Mouse (Mus musculus) limb, embryonic 14.5 days (tissue): ENCODE data around the gene Zfp277. TPM values are rescaled to one million over a fixed set of nuclear protein-coding genes. Genes with fewer than 3 reads are reported as not detected.

Source experiments
- ATAC-seq: fragments of 200-750 bp; cut with Nextera tagmentation; 2 replicates; pipeline ENCODE4 v1.8.0; 2017; ENCODE audit warnings: low read depth, moderate number of reproducible peaks, moderate TSS enrichment; ENCODE audit not compliant: low FRiP score
- DNase-seq: peaks from one replicate; pipeline ENCODE4 v3.0.0-alpha.2; 2015; ENCODE audit warnings: low spot score
- H3K27ac ChIP-seq: fragments of 300-500 bp; sonication (generic); replicated peaks from 2 replicates; pipeline ENCODE4 v1.5.1; 2014; ENCODE audit warnings: low read depth, mild to moderate bottlenecking, low read length, moderate library complexity, mixed read lengths
- H3K27me3 ChIP-seq: fragments of 300-500 bp; sonication (generic); 2 replicates; pipeline ENCODE4 v1.6.1; 2014; ENCODE audit warnings: low read length, mixed read lengths; ENCODE audit not compliant: control insufficient read depth, insufficient read depth
- H3K36me3 ChIP-seq: fragments of 300-500 bp; sonication (generic); 2 replicates; pipeline ENCODE4 v1.6.1; 2014; ENCODE audit warnings: mild to moderate bottlenecking, low read length, moderate library complexity, mixed read lengths; ENCODE audit not compliant: control insufficient read depth, insufficient read depth
- H3K4me1 ChIP-seq: fragments of 300-500 bp; sonication (generic); 2 replicates; pipeline ENCODE4 v1.6.1; 2014; ENCODE audit warnings: antibody characterized with exemption, low read length, mixed read lengths; ENCODE audit not compliant: control insufficient read depth, insufficient read depth
- H3K4me2 ChIP-seq: fragments of 300-500 bp; sonication (generic); replicated peaks from 2 replicates; pipeline ENCODE4 v1.6.1; 2014; ENCODE audit warnings: low read depth, mild to moderate bottlenecking, low read length, moderate library complexity; ENCODE audit not compliant: severe bottlenecking
- H3K4me3 ChIP-seq: fragments of 300-500 bp; sonication (generic); replicated peaks from 2 replicates; pipeline ENCODE4 v1.5.1; 2014; ENCODE audit warnings: low read length
- H3K9ac ChIP-seq: fragments of 300-500 bp; sonication (generic); 2 replicates; pipeline ENCODE4 v1.6.1; 2014; ENCODE audit warnings: mild to moderate bottlenecking, low read depth, low read length, moderate library complexity; ENCODE audit not compliant: severe bottlenecking
- H3K9me3 ChIP-seq: fragments of 300-500 bp; sonication (generic); 2 replicates; pipeline ENCODE4 v1.6.1; 2016; ENCODE audit warnings: low read length; ENCODE audit not compliant: control insufficient read depth
- POLR2A ChIP-seq: fragments of 200-500 bp; IDR thresholded peaks from 2 replicates; pipeline ENCODE4 v1.8.0; 2012; ENCODE audit warnings: inconsistent platforms, mild to moderate bottlenecking, moderate library complexity, borderline replicate concordance; ENCODE audit not compliant: insufficient read depth, insufficient read length; ENCODE audit errors: extremely low read depth
- WGBS: fragments of 180-500 bp; shearing (Covaris S2); extraction: QIAGEN DNeasy Blood & Tissue Kit; methylation state at CpG from one replicate; pipeline ENCODE4 v1.1.7; 2014; 5-methylcytosine and 5-hydroxymethylcytosine counted together
- polyA plus RNA-seq, 2 experiments: library from polyadenylated mRNA; depleted of rRNA in 1 of 2; stranded (reverse) in 1 of 2; unstranded in 1 of 2; fragments of >200 nt; fragmentation: Nextera tagmentation in 1 of 2; extraction: Ambion mirVana in 1 of 2; gene quantifications; 2 replicates each; pipeline versions ENCODE4 v1.2.1 to v1.2.3; 2012 to 2014

The Zfp277 gene
- polyA plus RNA-seq, 2 experiments: 22.0 to 40.7 TPM

DNA sequence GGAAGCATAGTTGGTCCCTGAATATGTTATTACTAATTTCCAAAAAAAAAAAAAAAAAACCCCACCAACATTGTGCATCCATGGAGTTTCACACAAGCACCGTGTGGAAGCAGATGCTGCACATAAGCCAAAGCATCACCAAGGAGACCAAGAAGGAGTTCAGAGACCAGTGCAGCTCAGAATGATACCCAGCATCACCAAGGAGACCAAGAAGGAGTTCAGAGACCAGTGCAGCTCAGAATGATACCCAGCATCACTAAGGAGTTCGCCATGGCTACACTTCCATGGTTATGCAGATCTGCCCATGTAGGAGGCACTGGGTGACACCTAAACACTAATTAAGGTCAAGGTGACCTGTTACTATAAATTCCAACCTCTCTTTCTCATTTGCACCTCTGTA lies 46.8 kb downstream of the Zfp277 start:
- Histone ChIP-seq H3K27me3 (no peaks in the 10 kb centered on the region), H3K9ac (no peak overlapping the region), H3K4me2 (no peak overlapping the region), H3K9me3 (no peaks in the 10 kb centered on the region), H3K4me1 (no peaks in the 10 kb centered on the region), H3K27ac (no peak overlapping the region), H3K36me3 (no peaks in the 10 kb centered on the region), H3K4me3 (no peak overlapping the region)
- TF ChIP-seq POLR2A: no peak
- ATAC-seq (no peak), DNase-seq (no peak)
- WGBS: 89% methylated on average over 2 of the region's 2 CpGs

GRCm38 (mm10) chr12:40392869-40393268 lies 52.8 kb downstream of the Zfp277 start:
- no peaks in the 10 kb centered on the region for H3K36me3 ChIP-seq
- WGBS: 68% methylated on average over 3 of the region's 3 CpGs
- no peak overlapping the region for H3K4me3 ChIP-seq
- no peak overlapping the region for H3K4me2 ChIP-seq
- H3K9ac ChIP-seq: no peak overlapping the region
- no peak for ATAC-seq
- H3K27me3 ChIP-seq: no peaks in the 10 kb centered on the region
- no peak for DNase-seq
- no peaks in the 10 kb centered on the region for H3K9me3 ChIP-seq
- TF ChIP-seq POLR2A: no peak
- H3K27ac ChIP-seq: no peak overlapping the region
- no peaks in the 10 kb centered on the region for H3K4me1 ChIP-seq

GRCm38 (mm10) chr12:40391262-40391661 lies 54.4 kb downstream of the Zfp277 start:
- Histone ChIP-seq H3K4me1 (no peaks in the 10 kb centered on the region), H3K4me2 (no peak overlapping the region), H3K36me3 (no peaks in the 10 kb centered on the region), H3K4me3 (no peak overlapping the region), H3K9ac (no peak overlapping the region), H3K27me3 (no peaks in the 10 kb centered on the region), H3K9me3 (no peaks in the 10 kb centered on the region), H3K27ac (no peak overlapping the region)
- 78% methylated on average over 1 of the region's 1 CpGs for WGBS
- no peak for TF ChIP-seq POLR2A
- no peak for DNase-seq
- no peak for ATAC-seq

DNA sequence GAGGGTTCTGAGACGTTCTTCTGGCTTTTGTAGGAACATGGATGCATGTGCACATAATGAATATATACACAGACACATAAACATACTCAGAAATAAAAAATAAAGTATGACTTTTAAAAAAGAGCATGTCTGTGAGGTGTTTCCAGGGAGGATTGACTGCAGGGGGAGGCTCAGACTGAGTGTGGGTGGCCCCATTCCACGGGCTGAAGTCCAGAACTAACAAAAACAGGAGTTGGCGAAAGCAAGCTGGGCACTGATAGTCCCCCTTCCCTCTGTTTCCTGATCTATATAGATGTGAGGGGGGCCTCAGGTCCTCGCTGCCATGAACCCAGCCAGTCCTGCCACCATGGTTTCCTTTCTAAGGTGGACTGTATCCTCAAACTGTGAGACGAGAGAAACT lies 57.9 kb downstream of the Zfp277 start:
- ATAC-seq (no peak), DNase-seq (no peak)
- no peak overlapping the region for H3K27ac ChIP-seq
- no peaks in the 10 kb centered on the region for H3K9me3 ChIP-seq
- no peaks in the 10 kb centered on the region for H3K4me1 ChIP-seq
- no peak overlapping the region for H3K9ac ChIP-seq
- no peaks in the 10 kb centered on the region for H3K36me3 ChIP-seq
- H3K4me2 ChIP-seq: 0 out of 2 replicates have a peak overlapping the region, but pooled peaks have one; percentile 6
- WGBS: 58% methylated on average over 5 of the region's 5 CpGs
- H3K27me3 ChIP-seq: no peaks in the 10 kb centered on the region
- H3K4me3 ChIP-seq: no peak overlapping the region
- TF ChIP-seq POLR2A: no peak

DNA sequence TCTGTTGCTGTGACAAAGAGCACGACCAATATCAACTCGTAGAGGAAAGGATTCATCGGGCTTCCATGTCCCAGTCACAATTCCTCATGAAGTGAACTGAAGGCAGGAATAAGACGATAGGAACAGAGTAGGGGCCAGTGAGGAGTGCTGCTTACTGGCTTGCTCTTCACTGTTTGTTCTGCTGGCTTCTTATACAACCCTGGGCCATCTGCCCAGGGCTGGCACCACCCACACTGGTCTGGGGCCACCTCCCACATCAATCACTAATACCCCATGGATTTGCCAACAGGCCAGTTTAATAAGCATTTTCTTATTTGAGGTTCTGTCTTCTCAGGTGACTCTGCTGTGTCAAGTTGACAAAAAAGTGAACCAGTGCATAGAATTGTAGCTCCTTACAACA lies 60.4 kb downstream of the Zfp277 start:
- H3K4me3 ChIP-seq: no peak overlapping the region
- H3K4me2 ChIP-seq: no peak overlapping the region
- H3K9ac ChIP-seq: no peak overlapping the region
- TF ChIP-seq POLR2A: no peak
- no peaks in the 10 kb centered on the region for H3K9me3 ChIP-seq
- no peaks in the 10 kb centered on the region for H3K4me1 ChIP-seq
- 88% methylated on average over 4 of the region's 4 CpGs for WGBS
- DNase-seq (no peak), ATAC-seq (no peak)
- H3K27ac ChIP-seq: no peak overlapping the region
- H3K36me3 ChIP-seq: no peaks in the 10 kb centered on the region
- H3K27me3 ChIP-seq: no peaks in the 10 kb centered on the region

DNA sequence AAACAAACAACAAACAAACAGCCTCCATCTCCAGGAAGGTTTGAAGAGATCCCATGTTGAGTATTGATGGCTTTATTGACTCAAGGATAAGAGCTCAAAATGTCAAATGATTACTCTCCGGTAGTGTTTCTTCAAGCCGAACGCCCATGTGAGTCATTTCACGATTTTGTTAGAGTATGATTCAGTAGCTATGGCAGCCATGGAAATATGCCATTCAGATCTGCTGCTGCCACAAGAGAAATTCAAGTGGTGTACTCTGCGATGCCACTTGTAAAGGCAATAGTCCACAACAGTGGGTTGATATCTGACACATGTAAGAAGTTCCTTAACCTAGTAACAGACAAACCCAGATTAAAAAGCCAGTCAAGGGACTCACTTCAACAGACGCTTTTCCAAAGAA lies 62.0 kb downstream of the Zfp277 start:
- ATAC-seq (no peak), DNase-seq (no peak)
- 94% methylated on average over 6 of the region's 6 CpGs for WGBS
- no peak for TF ChIP-seq POLR2A
- Histone ChIP-seq H3K9ac (no peak overlapping the region), H3K36me3 (no peaks in the 10 kb centered on the region), H3K27ac (no peak overlapping the region), H3K4me2 (no peak overlapping the region), H3K9me3 (no peaks in the 10 kb centered on the region), H3K4me1 (no peaks in the 10 kb centered on the region), H3K4me3 (no peak overlapping the region), H3K27me3 (no peaks in the 10 kb centered on the region)
